Mouse (Mus musculus) CH12.LX (cell line): ENCODE data around the gene D8Ertd738e. TPM values are rescaled to one million over a fixed set of nuclear protein-coding genes. Genes with fewer than 3 reads are reported as not detected.
"Not testable (repeated sequence)": the region's sequence is repeated elsewhere in the genome, so short reads cannot be mapped to it uniquely, and the experiment has no call there.

ENCODE experiments used
- DNase-seq: peaks from one replicate; pipeline ENCODE4 v3.0.0-alpha.2; 2013; ENCODE audit errors: extremely low read depth
- H3K27ac ChIP-seq: 2 replicates; pipeline ENCODE4 v1.5.1; 2012; ENCODE audit warnings: low read depth, mild to moderate bottlenecking, control low read depth, moderate library complexity; ENCODE audit not compliant: insufficient read depth
- H3K27me3 ChIP-seq: replicated peaks from 2 replicates; pipeline ENCODE3; 2012; ENCODE audit warnings: inconsistent platforms
- H3K36me3 ChIP-seq, 2 experiments: replicated peaks in 1 of 2; 2 replicates each; pipeline versions ENCODE3 to v1.6.1; 2012; ENCODE audit warnings: inconsistent platforms in 1 of 2, low read length in 1 of 2, mild to moderate bottlenecking in 1 of 2, mixed read lengths in 1 of 2, moderate library complexity in 1 of 2; ENCODE audit not compliant: control insufficient read depth in 1 of 2, insufficient read depth in 1 of 2
- H3K4me1 ChIP-seq, 2 experiments: 2 replicates each; pipeline ENCODE4 v1.6.1; 2012; ENCODE audit warnings: inconsistent platforms in 1 of 2, moderate library complexity in 1 of 2; ENCODE audit not compliant: insufficient read depth in 2 of 2, control insufficient read depth in 1 of 2
- H3K4me2 ChIP-seq: 2 replicates; pipeline ENCODE4 v1.6.1; 2012; ENCODE audit warnings: low read depth, mild to moderate bottlenecking, control low read depth; ENCODE audit not compliant: poor library complexity, insufficient read depth, severe bottlenecking
- H3K4me3 ChIP-seq, 3 experiments: fragments of 150-350 bp in 1 of 3; sonication (generic) in 1 of 3; replicated peaks in 1 of 3; 2 replicates each; pipeline versions ENCODE3 to v1.5.1; 2011 to 2012; ENCODE audit warnings: low read depth in 2 of 3, low read length in 2 of 3, mild to moderate bottlenecking in 2 of 3, moderate library complexity in 2 of 3, control low read depth in 1 of 3, improper control_type of control experiment in 1 of 3, inconsistent platforms in 1 of 3, mixed read lengths in 1 of 3; ENCODE audit not compliant: poor library complexity in 1 of 3
- H3K79me2 ChIP-seq: replicated peaks from 2 replicates; pipeline ENCODE4 v1.6.1; 2012; ENCODE audit warnings: mild to moderate bottlenecking, moderate library complexity; ENCODE audit not compliant: control insufficient read depth, poor library complexity, insufficient read depth, severe bottlenecking; ENCODE audit errors: extremely low read depth
- H3K9ac ChIP-seq: 2 replicates; pipeline ENCODE4 v1.6.1; 2012; ENCODE audit warnings: low read depth, mild to moderate bottlenecking, control low read depth, moderate library complexity; ENCODE audit not compliant: insufficient read depth
- H3K9me3 ChIP-seq: replicated peaks from 2 replicates; pipeline ENCODE3; 2012; ENCODE audit warnings: low read length, inconsistent platforms, mixed read lengths
- BHLHE40 ChIP-seq: IDR thresholded peaks from 2 replicates; pipeline ENCODE4 v1.6.1; 2011; ENCODE audit warnings: mild to moderate bottlenecking, low read depth, low read length, improper control_type of control experiment
- CHD1 ChIP-seq: IDR thresholded peaks from 2 replicates; pipeline ENCODE4 v1.6.1; 2012; ENCODE audit warnings: low read depth, low read length, improper control_type of control experiment, inconsistent platforms
- CTCF ChIP-seq, 2 experiments: IDR thresholded peaks in 1 of 2; conservative IDR thresholded peaks in 1 of 2; 2 replicates each; pipeline ENCODE4 v1.5.1; 2011 to 2012; ENCODE audit warnings: low read depth in 2 of 2, low read length in 2 of 2, improper control_type of control experiment in 1 of 2, inconsistent platforms in 1 of 2, mild to moderate bottlenecking in 1 of 2, moderate library complexity in 1 of 2
- E2F4 ChIP-seq: IDR thresholded peaks from 2 replicates; pipeline ENCODE4 v1.6.1; 2011; ENCODE audit warnings: low read depth, low read length, improper control_type of control experiment; ENCODE audit not compliant: insufficient replicate concordance
- ELF1 ChIP-seq: IDR thresholded peaks from 2 replicates; pipeline ENCODE4 v1.6.1; 2014; ENCODE audit warnings: low read depth, mild to moderate bottlenecking, inconsistent platforms, low read length, improper control_type of control experiment
- HCFC1 ChIP-seq: IDR thresholded peaks from 2 replicates; pipeline ENCODE4 v1.6.1; 2012; ENCODE audit warnings: low read depth, mild to moderate bottlenecking, inconsistent platforms, low read length, improper control_type of control experiment
- IRF4 ChIP-seq: IDR thresholded peaks from 2 replicates; pipeline ENCODE4 v1.6.1; 2014; ENCODE audit warnings: low read depth, mild to moderate bottlenecking, inconsistent platforms, low read length, improper control_type of control experiment
- JUN ChIP-seq: IDR thresholded peaks from 2 replicates; pipeline ENCODE4 v1.6.1; 2011; ENCODE audit warnings: low read depth, mild to moderate bottlenecking, low read length, improper control_type of control experiment, moderate library complexity; ENCODE audit not compliant: insufficient read depth
- JUND ChIP-seq: conservative IDR thresholded peaks from 2 replicates; pipeline ENCODE4 v1.6.1; 2011; ENCODE audit warnings: low read depth, low read length, improper control_type of control experiment
- MAX ChIP-seq: IDR thresholded peaks from 2 replicates; pipeline ENCODE4 v1.6.1; 2011; ENCODE audit warnings: low read length, improper control_type of control experiment
- MAZ ChIP-seq: IDR thresholded peaks from 2 replicates; pipeline ENCODE4 v1.6.1; 2012; ENCODE audit warnings: low read depth, mild to moderate bottlenecking, inconsistent platforms, low read length, improper control_type of control experiment, moderate library complexity
- MYC ChIP-seq: IDR thresholded peaks from 2 replicates; pipeline ENCODE4 v1.6.1; 2011; ENCODE audit warnings: low read depth, mild to moderate bottlenecking, improper control_type of control experiment, low read length
- NELFE ChIP-seq: IDR thresholded peaks from 2 replicates; pipeline ENCODE4 v1.6.1; 2011; ENCODE audit warnings: low read depth, low read length, improper control_type of control experiment
- NRF1 ChIP-seq: IDR thresholded peaks from 2 replicates; pipeline ENCODE4 v1.6.1; 2014; ENCODE audit warnings: low read depth, mild to moderate bottlenecking, inconsistent platforms, low read length, improper control_type of control experiment, moderate library complexity
- PAX5 ChIP-seq: IDR thresholded peaks from 2 replicates; pipeline ENCODE4 v1.6.1; 2012; ENCODE audit warnings: low read length, inconsistent platforms, mixed read lengths
- POLR2A ChIP-seq: IDR thresholded peaks from 2 replicates; pipeline ENCODE4 v1.6.1; 2011; ENCODE audit warnings: low read depth, mild to moderate bottlenecking, improper control_type of control experiment, low read length
- POLR2AphosphoS2 ChIP-seq: IDR thresholded peaks from 2 replicates; pipeline ENCODE4 v1.6.1; 2011; ENCODE audit warnings: low read depth, low read length, improper control_type of control experiment
- RAD21 ChIP-seq: IDR thresholded peaks from 2 replicates; pipeline ENCODE4 v1.6.1; 2011; ENCODE audit warnings: low read depth, mild to moderate bottlenecking, low read length, improper control_type of control experiment, moderate library complexity
- RCOR1 ChIP-seq: conservative IDR thresholded peaks from 2 replicates; pipeline ENCODE4 v1.6.1; 2012; ENCODE audit warnings: low read depth, mild to moderate bottlenecking, inconsistent platforms, low read length, improper control_type of control experiment
- SIN3A ChIP-seq: IDR thresholded peaks from 2 replicates; pipeline ENCODE4 v1.6.1; 2012; ENCODE audit warnings: low read length, improper control_type of control experiment, inconsistent platforms
- SMC3 ChIP-seq: IDR thresholded peaks from 2 replicates; pipeline ENCODE4 v1.6.1; 2011; ENCODE audit warnings: low read depth, low read length, improper control_type of control experiment
- TBP ChIP-seq: conservative IDR thresholded peaks from 2 replicates; pipeline ENCODE4 v1.6.1; 2011; ENCODE audit warnings: low read depth, low read length, improper control_type of control experiment
- TCF12 ChIP-seq: IDR thresholded peaks from 2 replicates; pipeline ENCODE4 v1.6.1; 2014; ENCODE audit warnings: low read depth, mild to moderate bottlenecking, inconsistent platforms, low read length, improper control_type of control experiment
- ZC3H11A ChIP-seq: IDR thresholded peaks from 2 replicates; pipeline ENCODE4 v1.6.1; 2012; ENCODE audit warnings: low read depth, mild to moderate bottlenecking, inconsistent platforms, low read length, improper control_type of control experiment
- ZMIZ1 ChIP-seq: IDR thresholded peaks from 2 replicates; pipeline ENCODE4 v1.6.1; 2012; ENCODE audit warnings: low read depth, mild to moderate bottlenecking, inconsistent platforms, low read length, improper control_type of control experiment
- dilution Hi-C: fragments of 300-500 bp; cut with MboI; formaldehyde crosslinking; loops from 2 replicates; pipeline ENCODE4 v1.14.3; 2020; ENCODE audit warnings: low sequenced_read_pairs; ENCODE audit not compliant: extremely low pct_unique_long_range_greater_than_20kb, extremely low pct_ligation_motif_present
- in situ Hi-C: fragments of 300-500 bp; cut with MboI; formaldehyde crosslinking; loops from 3 replicates; pipeline ENCODE4 v1.14.3; 2019; ENCODE audit warnings: low sequenced_read_pairs, low pct_ligation_motif_present, low pct_unique_long_range_greater_than_20kb, mixed read lengths
- polyA plus RNA-seq: library from polyadenylated mRNA; unstranded; fragments of >175 nt; gene quantifications from 2 replicates; pipeline ENCODE4 v1.2.1, GENCODE M21; 2012; ENCODE audit warnings: low read depth; ENCODE audit not compliant: insufficient read length
- total RNA-seq, 2 experiments: library from RNA; depleted of rRNA; stranded (reverse); fragments of 300-350 nt in 1 of 2; fragments of >200 nt in 1 of 2; gene quantifications; 2 replicates each; pipeline ENCODE4 v1.2.3; 2012 to 2014

The D8Ertd738e gene
- total and polyA plus RNA-seq, 3 experiments, result 213 to 225 (median 217) TPM

DNA sequence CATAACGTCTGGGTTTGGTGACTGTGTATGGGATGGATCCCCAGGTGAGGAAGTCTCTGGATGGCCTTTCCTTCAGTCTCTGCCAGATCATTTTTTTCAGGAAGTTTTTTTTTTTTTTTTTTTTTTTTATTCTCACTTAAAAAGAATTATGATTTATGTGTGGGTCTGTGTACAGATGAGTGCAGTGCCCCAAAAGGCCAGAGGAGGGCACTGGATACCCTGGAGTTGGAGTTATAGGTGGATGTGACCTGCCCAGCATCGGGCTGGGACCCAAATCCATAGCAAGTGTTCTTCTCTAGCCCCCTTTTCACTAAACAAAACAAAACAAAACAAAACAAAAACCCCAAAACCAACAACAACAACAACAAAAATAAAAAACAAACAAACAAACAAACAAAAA lies 39.4 kb upstream of the D8Ertd738e start:
- Histone ChIP-seq H3K27me3 (peaks cover 26% of the 10 kb centered on the region), H3K36me3 (no peaks in the 10 kb centered on the region), H3K4me2 (no peak overlapping the region), H3K9ac (no peak overlapping the region), H3K27ac (no peak overlapping the region), H3K4me3 (no peak overlapping the region), H3K4me1 (no peaks in the 10 kb centered on the region), H3K79me2 (no peaks in the 10 kb centered on the region), H3K9me3 (no peaks in the 10 kb centered on the region)
- in situ Hi-C loops (loop anchor here (10.0 kb wide), 1 partner anchor 54 kb away; the partner anchor contains the start of gene Zswim4), dilution Hi-C loops (no loop called here)
- TF ChIP-seq RAD21, result peak; percentile 58
- peak; percentile 8 to 67; a peak in 2 of 4 replicates for TF ChIP-seq CTCF (conservative IDR thresholded peaks at IDR 0.05 in 1 of 2, IDR thresholded peaks at IDR 0.05 in 1 of 2; ENCODE audit: low read depth in 2 of 2, low read length in 2 of 2)
- TF ChIP-seq SMC3, result peak; percentile 58
- TF ChIP-seq HCFC1, result no peak
- TF ChIP-seq E2F4, result no peak
- no peak for TF ChIP-seq ELF1
- DNase-seq, result peak; percentile 31

DNA sequence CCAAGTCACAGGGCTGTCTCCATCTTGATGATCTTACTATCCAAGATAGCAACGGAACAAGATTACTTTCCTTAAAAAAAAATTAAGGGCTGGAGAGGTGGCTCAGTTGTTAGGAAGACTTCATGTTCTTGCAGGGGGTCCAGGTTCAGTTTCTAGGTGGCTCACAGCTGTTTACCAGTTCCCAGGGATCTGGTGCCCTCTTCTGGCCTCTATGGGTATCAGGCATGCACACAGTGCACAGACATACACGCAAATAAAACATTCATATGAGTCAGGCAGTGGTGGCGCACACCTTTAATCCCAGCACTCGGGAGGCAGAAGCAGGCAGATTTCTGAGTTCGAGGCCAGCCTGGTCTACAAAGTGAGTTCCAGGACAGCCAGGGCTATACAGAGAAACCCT lies 36.1 kb upstream of the D8Ertd738e start:
- not testable (repeated sequence) for H3K27ac ChIP-seq
- DNase-seq, result peak; percentile 51

DNA sequence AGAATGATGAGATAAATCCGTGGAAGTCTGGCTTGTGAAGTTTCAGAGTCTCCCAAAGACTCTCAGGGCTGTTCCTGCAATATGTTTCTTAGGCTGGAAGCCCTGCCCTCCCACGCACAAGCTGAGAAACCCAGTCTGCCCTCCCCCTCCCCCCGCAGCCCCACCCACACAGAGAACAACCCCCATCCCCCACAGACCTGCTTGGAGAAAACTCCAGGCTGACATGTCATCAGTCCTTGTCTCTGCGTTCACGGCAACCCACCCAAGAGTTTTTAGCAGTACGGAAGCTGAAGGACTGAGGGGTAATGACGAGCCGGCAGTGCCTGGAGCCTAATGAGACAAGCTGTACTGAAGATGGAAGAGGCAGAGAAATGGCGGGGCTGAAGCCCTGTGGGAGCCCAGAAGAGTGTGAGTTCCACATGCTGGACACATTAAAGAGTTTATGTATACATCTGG lies 35.1 kb upstream of the D8Ertd738e start:
- H3K36me3 ChIP-seq, result no peaks in the 10 kb centered on the region
- no peaks in the 10 kb centered on the region for H3K9me3 ChIP-seq
- no peak overlapping the region for H3K9ac ChIP-seq
- H3K27me3 ChIP-seq, result peaks cover 29% of the 10 kb centered on the region
- no peaks in the 10 kb centered on the region for H3K4me1 ChIP-seq
- no peak for DNase-seq
- no peaks in the 10 kb centered on the region for H3K79me2 ChIP-seq
- no peak overlapping the region for H3K4me2 ChIP-seq
- dilution Hi-C loops, result no loop called here
- no peak overlapping the region for H3K4me3 ChIP-seq
- TF ChIP-seq MYC (no peak), CHD1 (no peak), MAZ (no peak), SIN3A (no peak), BHLHE40 (no peak), JUN (no peak), PAX5 (no peak), RCOR1 (no peak), TBP (no peak), NELFE (no peak), ZMIZ1 (no peak), NRF1 (no peak), POLR2AphosphoS2 (no peak), JUND (no peak), ELF1 (no peak), IRF4 (no peak), MAX (no peak), POLR2A (no peak), TCF12 (no peak), RAD21 (no peak)
- no peak overlapping the region for H3K27ac ChIP-seq
- in situ Hi-C loops, result loop anchor here (10.0 kb wide), 1 partner anchor 50 kb away; the partner anchor contains the start of gene Zswim4

More for the DNA sequence above, 36.1 kb upstream of the D8Ertd738e start:
- in situ Hi-C loops, result loop anchor here (10.0 kb wide), 1 partner anchor 51 kb away; the partner anchor contains the start of gene Zswim4
- H3K9ac ChIP-seq, H3K9me3 ChIP-seq, dilution Hi-C loops, H3K4me1 ChIP-seq, H3K79me2 ChIP-seq, H3K4me2 ChIP-seq, H3K4me3 ChIP-seq, H3K36me3 ChIP-seq: not testable (repeated sequence)
- peaks cover 28% of the 10 kb centered on the region for H3K27me3 ChIP-seq
- TF ChIP-seq ZC3H11A (0 out of 2 replicates have a peak, but pooled peaks have one; percentile 23), TBP (peak; percentile 86), RAD21 (peak; percentile 76), SMC3 (peak; percentile 67), CTCF (conservative IDR thresholded peaks at IDR 0.05 in 1 of 2, IDR thresholded peaks at IDR 0.05 in 1 of 2; ENCODE audit: low read depth in 2 of 2, low read length in 2 of 2) (peak; percentile 32 to 76; a peak in 2 of 4 replicates)
